Mouse (Mus musculus) C2C12 (cell line): Measurements from ENCODE around the gene Dync1i1.

Source experiments
- CTCF ChIP-seq: IDR thresholded peaks from one replicate; pipeline ENCODE4 v1.5.1; 2011; ENCODE audit not compliant: control insufficient read depth, insufficient read depth, insufficient read length
- MYOD1 ChIP-seq: IDR thresholded peaks from one replicate; pipeline ENCODE4 v1.6.1; 2011; ENCODE audit warnings: low read depth; ENCODE audit not compliant: control insufficient read depth, insufficient read length
- MYOG ChIP-seq: IDR thresholded peaks from one replicate; pipeline ENCODE4 v1.6.1; 2011; ENCODE audit not compliant: control insufficient read depth, insufficient read length; ENCODE audit errors: extremely low read depth

DNA sequence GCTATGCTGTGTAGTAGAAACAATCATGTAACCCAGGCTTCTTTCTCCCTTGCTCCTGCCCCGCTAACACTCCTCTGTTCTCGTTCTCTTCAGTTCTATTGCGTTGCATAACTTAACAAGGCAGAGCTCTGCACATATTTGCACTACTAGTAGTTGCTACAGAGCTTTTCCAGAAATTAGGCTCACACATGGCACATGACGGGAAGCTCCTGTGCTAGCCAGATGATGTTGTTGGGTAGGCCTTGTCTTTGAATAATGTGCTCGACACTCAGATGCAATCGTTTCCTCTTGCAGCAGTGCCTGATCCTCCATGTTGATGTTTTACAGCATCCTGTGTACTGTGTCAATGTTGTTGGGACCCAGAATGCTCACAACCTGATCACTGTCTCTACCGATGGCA is 240.9 kb downstream of the Dync1i1 start:
- TF ChIP-seq CTCF: no peak
- TF ChIP-seq MYOG: no peak
- TF ChIP-seq MYOD1: no peak
